Mouse (Mus musculus): ENCODE measurements around the gene Cyp3a41a.

Gene Cyp3a41a

GRCm38 (mm10) chr5:145720036-145720435 lies at the start of gene Cyp3a41a:
Cyp3a41a (minus strand) TSS chr5:145720136.
- WGBS: 94% methylated on average over 1 of the region's 2 CpGs

- WGBS: 77% methylated on average over 3 of the region's 3 CpGs
These were observed 17.6 kb upstream of the Cyp3a41a start for GRCm38 (mm10) chr5:145737512-145737911.

- 12% methylated on average over 1 of the region's 1 CpGs for WGBS
These were observed 5.6 kb downstream of the Cyp3a41a start for GRCm38 (mm10) chr5:145714296-145714695.

GRCm38 (mm10) chr5:145707372-145707771 lies 12.6 kb downstream of the Cyp3a41a start:
- WGBS: 84% methylated on average over 2 of the region's 2 CpGs

- WGBS: 82% methylated on average over 7 of the region's 7 CpGs
These were observed 57.9 kb downstream of the Cyp3a41a start for GRCm38 (mm10) chr5:145662007-145662406.

- 75% methylated on average over 4 of the region's 4 CpGs for WGBS
These were observed 72.2 kb downstream of the Cyp3a41a start for GRCm38 (mm10) chr5:145647779-145648178.

Data from cerebral cortex, adult 2 months (tissue).